Mouse (Mus musculus) ES-Bruce4 (cell line): ENCODE measurements around the gene Mars.

ENCODE experiments used
- CTCF ChIP-seq: IDR thresholded peaks from one replicate; pipeline ENCODE4 v1.8.1; 2011; ENCODE audit warnings: low read depth, low read length
- EP300 ChIP-seq: IDR thresholded peaks from 2 replicates; pipeline ENCODE4 v1.6.1; 2011; ENCODE audit warnings: low read depth, low read length; ENCODE audit not compliant: insufficient read depth
- POLR2A ChIP-seq: IDR thresholded peaks from one replicate; pipeline ENCODE4 v1.8.1; 2011; ENCODE audit warnings: low read length; ENCODE audit not compliant: insufficient read depth

DNA sequence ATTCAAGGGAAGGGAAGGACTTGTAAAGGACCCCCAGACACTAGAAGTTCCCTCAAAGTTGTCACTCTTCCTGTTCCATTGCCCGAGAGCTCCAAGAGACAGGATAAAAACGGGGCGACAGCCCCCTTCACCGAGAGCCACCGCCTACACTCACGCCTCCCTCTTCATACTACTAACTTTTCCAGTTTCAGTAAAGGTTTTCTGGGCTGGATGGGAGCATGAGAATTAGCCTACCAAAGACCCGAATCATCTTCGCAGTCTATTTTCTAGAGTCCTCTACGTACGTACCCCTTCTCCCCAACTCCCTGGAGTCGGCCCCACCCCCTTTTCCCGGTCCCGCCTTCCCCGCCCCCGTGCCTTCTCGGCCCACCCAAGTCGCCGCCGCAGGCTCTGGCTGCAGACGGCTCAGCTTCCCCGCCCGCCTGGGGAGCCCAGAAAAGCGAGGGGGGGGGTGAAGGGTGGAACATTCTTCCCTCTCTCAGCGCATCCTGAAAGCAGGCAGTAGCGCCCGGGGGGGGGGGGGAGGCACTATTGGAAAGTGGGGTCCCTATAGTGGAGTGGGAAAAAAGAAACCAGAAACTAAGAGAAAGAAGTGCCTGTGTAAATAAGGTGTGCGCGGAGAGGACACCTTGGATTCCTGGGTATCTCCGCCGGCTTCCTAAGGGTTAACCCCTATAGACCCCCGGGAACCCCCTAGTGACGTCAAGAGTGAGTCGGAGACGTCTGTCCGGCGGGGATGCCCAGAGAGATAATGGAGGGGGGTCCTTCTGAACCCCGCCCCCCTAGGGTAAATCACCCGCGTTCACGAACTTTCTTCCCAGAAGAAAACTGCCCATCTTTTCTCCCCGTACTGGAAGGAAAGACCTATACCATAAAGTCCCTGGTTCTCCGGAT lies 28.3 kb upstream of the Mars start:
- TF ChIP-seq CTCF (no peak), EP300 (no peak), POLR2A (no peak)
